Mouse (Mus musculus) ES-Bruce4 (cell line): ENCODE data around the gene Aqp2.

Experiments
- CTCF ChIP-seq: IDR thresholded peaks from one replicate; pipeline ENCODE4 v1.8.1; 2011; ENCODE audit warnings: low read depth, low read length
- POLR2A ChIP-seq: IDR thresholded peaks from one replicate; pipeline ENCODE4 v1.8.1; 2011; ENCODE audit warnings: low read length; ENCODE audit not compliant: insufficient read depth

DNA sequence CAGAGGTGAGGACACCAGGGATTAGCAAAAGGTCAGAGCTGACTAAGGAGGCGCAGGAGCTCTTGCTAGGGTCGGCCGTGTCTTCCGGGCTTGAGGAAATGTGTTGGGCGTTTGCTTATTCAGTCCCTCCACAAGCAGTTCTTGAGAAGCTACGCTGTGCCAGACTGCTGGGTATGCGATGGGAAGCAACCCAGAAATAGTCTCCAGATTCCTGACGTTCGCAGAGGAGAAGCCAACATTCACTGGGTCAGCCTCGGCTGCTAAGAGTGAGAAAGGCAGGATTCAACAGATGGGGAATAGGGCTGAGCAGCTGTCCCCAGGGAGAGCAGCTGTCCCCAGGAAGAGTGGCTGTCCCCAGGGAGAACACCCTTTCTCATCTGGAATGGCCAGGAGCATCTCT, 9.7 kb upstream of the Aqp2 start:
- TF ChIP-seq POLR2A (no peak), CTCF (no peak)
